Mouse (Mus musculus) forelimb bud, embryonic 11.5 days (tissue): ENCODE results near the gene Ppp1r18.

Experiments used
- DNase-seq: peaks from one replicate; pipeline ENCODE4 v3.0.0-alpha.2; 2012; ENCODE audit warnings: low read depth, low spot score

Gene Ppp1r18

DNA sequence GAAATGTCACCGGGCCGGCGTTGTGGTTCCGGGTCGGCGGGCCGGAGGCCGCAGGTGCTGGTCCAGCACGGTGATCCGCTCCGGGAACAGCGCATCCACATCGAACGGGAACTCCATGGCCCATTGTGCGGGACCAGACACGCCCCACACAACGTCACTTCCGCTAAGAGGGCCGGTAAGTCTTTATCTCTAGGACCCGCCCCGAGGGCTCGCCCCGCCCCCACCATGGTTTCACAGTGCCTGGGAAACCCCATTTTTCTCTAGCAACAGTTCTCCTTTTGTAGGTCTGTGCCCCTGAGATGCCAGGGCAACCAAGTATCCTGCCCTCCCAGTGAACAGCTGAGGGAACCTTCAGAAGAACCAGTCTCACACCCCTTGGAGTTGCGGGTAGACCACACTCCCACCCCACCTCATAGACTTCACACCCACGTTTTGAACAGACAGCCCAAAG, 44.6 kb downstream of the Ppp1r18 start, which contains the start of gene Atat1:
Atat1 (minus strand) TSS at position 157 of the 451 bp plus-strand sequence.
- DNase-seq = peak; percentile 91

DNA sequence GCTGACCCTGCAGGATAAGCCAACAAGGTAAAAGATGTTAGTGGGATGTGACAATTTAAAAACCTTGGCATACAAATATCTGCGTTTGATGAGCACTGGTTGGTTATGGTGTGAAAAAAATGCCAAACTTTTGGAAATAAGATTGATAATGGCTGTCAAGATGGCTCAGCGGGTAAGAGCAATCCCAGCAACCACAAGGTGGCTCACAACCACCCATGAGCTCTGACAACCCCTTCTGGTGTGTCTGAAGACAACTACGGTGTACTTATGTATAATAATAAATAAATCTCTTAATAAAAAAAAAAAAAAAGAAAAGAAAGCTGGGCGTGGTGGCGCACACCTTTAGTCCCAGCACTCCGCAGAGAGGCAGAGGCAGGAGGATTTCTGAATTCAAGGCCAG, 49.6 kb downstream of the Ppp1r18 start:
- no peak for DNase-seq

DNA sequence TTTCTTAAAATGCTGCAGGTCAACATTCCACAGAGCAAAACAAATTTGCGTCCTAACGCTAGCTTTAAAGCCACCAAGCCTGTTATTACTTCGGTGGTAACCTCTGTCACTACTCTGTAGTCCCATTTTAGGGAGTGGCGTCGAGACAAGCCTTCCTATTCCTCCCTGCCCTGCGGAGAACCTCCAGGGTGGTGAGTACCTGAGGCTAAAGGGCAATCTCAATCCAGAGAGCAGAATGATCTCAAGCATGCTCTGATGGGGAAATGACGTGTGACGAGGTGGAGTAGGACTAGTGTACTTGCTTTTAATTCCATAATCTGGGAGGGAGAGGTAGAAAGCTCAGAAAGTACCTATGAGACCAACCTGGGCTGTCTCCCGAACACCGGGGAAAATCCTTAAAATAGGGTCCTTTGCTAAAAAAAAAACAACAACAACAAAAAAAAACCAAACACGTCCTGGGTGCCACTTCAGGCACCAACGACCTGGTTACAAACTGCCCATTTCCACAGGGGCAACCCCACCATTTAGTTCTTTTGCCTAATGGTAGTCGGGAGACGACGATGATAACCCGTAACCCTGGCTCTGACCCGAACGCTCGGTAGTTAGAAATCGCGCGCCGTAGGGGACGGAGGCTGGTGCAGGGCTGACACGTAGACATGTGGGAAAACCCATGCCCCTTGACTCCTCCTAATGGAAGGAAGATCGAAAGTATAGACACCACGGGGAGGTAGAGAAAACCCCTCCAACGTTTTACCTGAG, 50.3 kb downstream of the Ppp1r18 start:
- DNase-seq = no peak

DNA sequence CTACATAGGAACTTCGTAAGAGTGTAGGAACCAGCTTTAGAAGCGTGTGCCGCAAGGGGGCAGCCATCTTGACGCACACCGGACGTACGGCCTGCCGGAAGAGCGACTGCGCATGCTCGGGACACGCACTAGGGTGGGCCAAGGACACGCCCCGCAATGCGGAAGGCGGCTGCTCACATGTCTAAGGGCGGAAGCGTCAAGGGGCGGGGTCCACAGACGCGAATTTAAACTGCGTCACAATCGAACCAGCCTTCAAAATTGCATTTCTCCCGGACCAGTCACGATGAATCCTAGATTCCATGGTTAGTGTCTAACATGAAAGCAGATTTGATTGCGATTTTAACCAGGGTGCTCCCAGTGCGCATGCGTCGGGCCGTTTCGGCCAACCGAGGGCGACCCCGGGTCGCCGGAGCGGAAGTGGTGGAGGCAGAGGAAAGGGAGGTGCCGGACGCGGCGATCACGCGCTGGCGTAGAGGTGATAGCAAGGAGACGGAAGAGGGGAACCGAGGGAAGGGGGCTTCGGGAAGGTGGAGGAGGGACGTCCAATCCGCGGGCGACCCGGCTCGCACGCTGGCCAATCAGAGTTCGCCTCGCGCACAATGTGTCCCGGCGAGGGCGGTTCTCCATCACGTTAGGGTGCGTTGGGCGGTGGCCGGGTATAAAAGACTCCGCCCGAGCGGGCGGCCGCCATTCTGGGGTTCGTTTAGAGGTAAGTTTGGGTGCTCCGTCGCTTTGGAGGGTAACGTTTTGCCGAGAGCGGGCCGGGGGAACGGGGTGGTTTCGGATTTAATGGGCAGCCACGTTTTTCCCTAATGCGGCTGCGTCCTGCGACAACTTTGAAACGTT, 51.1 kb downstream of the Ppp1r18 start, which contains the start of the genes Mrps18b and Ppp1r10:
Mrps18b (minus strand) TSS at position 93 of the 846 bp plus-strand sequence.
Ppp1r10 (plus strand) TSS at position 138 of the 846 bp plus-strand sequence.
- peak; percentile 99 for DNase-seq

DNA sequence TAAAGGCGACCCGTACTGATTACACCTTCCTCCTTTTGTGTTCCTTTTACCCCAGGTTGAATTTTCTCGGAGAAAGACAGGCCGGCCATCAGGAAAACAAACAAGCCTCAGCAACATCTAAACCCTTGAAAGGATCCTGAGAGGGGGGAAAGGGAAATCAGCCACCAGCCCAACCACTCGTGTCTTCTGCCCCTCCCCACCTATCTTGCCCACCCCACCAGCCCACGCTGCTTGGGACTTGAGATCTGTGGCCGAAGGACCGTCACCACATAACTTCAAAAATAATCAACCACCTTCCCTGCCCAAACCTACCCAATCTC, 51.7 kb downstream of the Ppp1r18 start:
- no peak for DNase-seq

DNA sequence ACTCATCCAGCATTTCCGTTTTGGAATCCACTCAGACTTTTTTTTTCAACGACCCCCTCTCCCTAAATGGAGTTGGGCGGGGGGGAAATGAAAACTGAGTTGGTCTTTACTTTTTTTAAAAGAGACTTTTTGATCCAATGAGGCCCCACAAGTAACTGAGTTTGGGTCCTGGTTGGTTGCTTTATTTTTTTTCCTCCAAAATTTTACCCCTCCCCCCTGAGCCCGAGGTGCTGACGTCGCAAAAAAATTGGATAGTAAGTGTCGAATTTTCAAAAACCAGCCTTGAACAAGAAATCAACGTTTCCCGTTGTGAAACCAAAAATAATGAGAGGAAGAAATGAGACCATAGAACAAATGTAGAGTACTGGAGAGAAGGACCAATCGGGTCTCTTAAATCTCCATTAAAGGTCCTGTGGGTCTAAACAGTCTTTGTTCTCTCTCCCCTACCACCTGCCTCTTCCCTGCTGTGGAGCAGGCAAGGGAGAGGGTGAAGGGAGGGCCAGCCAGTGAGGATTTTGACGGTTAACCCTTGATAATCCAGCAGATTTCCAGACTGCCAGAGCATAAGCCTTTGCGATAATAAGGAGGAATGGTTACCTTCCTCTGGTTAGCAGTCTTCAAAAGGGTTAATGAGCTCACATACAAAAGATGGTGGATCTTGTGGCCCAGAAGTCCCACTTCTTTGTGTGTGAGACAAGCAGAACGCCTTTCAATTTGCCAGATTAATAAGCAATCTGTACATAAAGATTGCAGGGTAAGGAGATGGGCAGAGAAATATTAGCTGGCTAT, 52.3 kb downstream of the Ppp1r18 start:
- peak; percentile 75 for DNase-seq

DNA sequence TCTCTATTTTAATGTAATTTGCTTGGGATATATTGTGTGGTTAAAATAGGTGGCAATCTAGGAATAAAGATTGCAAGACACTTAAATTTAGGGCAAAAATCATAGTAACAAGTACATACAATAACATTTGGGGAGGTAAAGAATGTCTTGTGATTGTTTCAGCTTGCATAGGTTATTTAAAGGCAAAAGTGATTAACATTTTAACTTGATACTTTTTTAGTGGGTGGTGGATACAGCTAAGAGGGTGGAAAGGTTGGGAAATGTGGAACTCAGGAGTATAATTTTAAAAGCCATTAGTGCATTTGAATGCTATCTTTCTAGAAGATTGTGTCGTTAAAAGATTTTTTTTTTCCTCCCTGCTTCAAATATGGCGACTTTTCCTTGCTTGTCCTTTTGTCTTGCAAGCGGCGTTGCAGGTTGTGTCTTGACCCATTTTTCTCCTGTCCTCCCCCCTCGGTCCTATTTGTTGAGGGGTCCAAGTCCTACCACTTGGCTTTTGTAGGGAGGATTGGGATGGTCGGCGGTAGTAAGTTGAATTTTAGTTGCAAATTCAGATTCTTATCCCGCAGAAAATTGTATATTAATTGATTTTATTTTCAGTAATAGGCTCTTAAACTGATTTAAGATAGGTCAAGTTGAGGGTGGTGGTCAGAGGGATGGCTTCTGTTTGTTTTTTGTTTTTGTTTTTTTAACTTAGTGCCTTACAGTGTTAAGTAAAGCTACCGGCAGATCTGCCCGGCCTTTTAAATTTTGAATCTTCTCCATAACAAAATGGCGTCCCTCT, 53.1 kb downstream of the Ppp1r18 start:
- peak; percentile 67 for DNase-seq

DNA sequence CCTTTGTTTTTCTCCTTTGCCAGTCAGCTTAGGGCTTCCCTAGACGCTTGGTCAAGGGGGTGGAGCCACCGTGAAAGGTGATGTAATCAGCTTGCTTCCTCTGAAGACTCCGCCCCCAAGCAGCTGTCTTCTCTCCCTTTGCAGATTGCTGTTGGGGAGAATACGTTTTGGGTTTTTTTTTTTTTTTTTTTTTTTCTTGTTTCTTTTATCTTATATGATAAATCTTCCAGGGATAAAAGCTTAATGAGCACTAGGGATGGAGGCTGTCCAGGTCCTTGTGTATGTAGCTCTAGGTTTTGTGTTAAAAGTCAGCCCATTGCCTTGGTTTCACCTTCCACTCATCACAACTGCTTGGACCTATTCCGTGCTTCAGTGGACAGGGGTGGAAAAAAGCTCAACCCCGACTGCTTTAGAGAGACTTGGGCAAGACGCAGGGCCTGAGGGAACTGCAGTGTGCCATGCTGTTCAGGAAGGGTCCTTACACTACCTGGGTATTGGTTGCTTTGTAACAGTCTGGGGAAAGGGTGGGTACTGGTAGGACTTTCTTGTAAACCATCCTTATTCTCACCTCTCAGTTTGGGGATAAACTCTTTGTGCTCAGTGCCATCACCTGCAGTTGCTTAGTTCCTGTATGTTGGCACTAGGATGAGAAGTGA, 53.8 kb downstream of the Ppp1r18 start:
- DNase-seq = peak; percentile 96

DNA sequence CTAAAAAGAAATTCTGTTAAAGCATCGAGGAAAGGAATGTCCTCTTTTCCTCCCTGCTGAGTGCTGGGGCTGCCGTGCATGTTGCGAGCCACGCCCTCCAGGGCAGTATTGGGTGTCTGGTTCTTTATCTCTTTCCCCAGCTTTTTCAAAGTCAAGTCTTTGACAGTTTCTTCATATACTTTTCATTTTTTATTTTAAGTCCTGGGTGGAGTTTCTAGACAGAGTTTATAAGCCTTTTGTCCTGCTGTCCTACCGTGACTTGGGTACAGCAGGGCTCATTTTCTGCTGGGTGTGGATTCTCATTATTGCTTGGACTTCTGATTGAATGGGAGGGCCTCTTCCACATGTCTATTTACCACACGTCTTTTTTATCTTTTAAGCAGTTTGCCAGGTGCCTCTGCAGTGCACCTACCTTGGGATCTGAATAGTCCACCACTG, 54.5 kb downstream of the Ppp1r18 start:
- no peak for DNase-seq

DNA sequence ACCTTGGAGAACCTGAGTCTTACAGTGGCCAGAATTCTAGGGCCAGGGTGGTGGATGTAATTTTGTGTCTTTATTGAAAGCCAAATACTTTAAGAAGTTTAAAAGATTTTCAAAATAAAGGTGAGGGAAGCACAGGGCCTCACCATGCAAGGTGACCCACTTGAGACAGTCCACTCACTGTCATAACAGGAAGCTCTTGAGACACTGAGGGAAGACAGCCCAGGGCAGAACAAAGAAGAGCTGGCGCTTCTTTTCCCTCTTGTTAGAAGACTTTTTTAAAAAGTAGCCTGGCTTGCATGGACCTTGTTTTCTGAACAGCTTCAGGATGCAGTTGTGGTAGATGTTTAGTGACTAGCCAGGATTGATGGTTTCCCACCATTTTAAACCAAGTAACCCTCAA, 55.0 kb downstream of the Ppp1r18 start:
- DNase-seq = no peak

DNA sequence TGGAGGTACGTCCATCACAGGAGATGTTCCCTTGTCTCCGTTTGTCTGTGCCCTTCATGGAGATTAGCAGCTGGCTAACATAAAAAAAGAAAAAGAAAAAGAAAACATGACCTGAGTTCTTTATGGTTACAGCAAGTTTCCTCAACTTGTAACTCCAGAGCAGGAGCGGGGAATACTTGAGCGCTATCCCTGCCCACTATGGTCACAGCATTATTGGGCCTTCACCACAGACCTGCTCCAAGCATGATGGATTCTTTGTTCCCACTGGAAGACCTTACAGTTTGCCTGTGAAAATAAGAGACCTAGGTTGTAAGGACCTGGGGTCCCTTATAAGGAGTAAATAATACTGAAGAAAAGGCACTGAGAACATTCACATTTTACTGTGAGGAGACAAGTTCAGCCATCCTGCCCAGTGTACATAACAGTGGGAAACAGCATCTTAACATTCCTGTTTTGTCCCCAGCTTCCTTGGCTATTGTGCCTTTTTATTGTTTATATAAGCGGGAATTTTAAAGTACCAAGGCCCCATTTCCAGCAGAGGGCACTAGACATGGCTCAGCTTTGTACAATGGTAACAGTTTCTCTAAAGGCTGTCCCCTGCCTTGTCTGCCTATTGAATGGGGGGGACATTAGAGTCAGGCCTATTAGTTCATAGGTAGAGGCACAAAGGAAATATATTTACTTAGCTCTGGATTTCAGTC, 55.6 kb downstream of the Ppp1r18 start:
- DNase-seq = peak; percentile 61

DNA sequence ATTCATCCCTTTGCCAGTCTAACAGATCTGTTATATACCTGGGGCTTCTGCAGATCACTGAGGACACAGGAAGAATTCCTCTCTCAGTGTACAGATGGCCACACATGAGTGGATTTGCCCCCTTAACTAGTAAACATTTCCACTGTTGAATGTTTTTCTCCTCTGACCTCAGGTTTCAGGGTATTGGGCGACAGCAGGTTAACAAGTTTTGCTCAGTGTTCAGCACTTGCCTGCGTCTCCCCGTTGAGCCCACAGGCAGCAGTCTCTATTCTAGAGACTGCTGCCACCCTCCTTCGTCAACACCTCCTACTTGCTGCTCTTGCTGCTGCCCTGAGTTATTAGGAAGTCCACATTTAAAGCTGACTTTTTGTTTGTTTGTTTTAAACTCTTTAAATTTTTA, 56.3 kb downstream of the Ppp1r18 start:
- DNase-seq = no peak

DNA sequence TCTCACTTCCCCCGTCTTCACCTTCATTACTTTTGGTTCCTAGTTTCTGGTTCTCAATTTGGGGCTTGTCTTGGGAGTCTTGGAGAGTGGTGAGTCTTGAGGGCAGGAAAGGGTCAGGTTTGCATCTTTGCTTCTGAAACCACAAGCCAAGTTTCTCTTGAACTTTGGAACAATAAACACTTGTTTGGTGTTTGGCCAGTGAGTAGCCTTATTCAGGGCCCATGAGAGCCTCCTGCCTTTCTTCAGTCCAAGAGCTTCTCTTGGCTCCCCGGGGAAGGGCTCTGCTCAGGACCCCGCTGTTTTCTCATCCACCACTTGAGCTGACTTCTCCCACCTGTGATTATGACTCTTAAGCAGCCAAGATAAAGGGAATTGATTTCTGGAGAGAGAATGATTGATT, 57.2 kb downstream of the Ppp1r18 start:
- DNase-seq = no peak

DNA sequence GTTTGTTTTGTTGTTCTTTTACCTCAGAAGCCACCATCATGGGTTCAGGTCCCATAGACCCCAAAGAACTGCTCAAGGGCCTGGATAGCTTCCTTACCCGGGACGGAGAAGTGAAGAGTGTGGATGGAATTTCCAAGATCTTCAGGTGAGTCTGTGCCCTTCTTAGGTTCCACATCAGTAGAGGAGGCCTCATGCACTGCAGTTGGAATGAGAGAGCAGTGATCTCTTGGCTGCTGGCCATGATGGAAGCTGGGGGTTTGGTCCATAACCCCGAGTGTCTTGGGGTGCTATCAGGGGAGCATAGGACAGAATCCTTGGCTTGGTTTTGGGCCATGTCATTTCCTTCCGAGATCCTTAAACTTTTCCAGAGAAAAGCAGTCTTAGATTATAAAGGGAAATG, 57.9 kb downstream of the Ppp1r18 start:
- DNase-seq = no peak
